Mouse (Mus musculus) intestine, postnatal 0 days (tissue): ENCODE measurements around the gene Agmat. TPM values are rescaled to one million over a fixed set of nuclear protein-coding genes. Genes with fewer than 3 reads are reported as not detected.
A peak's percentile ranks its signal among the peaks of the same experiment; 100 is the strongest.

Experiments
- ATAC-seq: fragments of 200-750 bp; cut with Nextera tagmentation; 2 replicates; pipeline ENCODE4 v1.8.0; 2017; ENCODE audit warnings: mild to moderate bottlenecking, moderate TSS enrichment, moderate library complexity
- H3K27ac ChIP-seq: fragments of 300-500 bp; sonication (generic); 2 replicates; pipeline ENCODE4 v1.5.1; 2014; ENCODE audit warnings: mild to moderate bottlenecking, low read depth, low read length, moderate library complexity
- H3K27me3 ChIP-seq: fragments of 300-500 bp; sonication (generic); replicated peaks from 2 replicates; pipeline ENCODE4 v1.6.1; 2014; ENCODE audit warnings: low read length, mixed read lengths; ENCODE audit not compliant: control insufficient read depth, insufficient read depth
- H3K36me3 ChIP-seq: fragments of 300-500 bp; sonication (generic); 2 replicates; pipeline ENCODE4 v1.6.1; 2014; ENCODE audit warnings: mild to moderate bottlenecking, moderate library complexity; ENCODE audit not compliant: control insufficient read depth, insufficient read depth
- H3K4me1 ChIP-seq: fragments of 300-500 bp; sonication (generic); replicated peaks from 2 replicates; pipeline ENCODE4 v1.6.1; 2014; ENCODE audit warnings: antibody characterized with exemption, low read length, mixed read lengths; ENCODE audit not compliant: control insufficient read depth, insufficient read depth
- H3K4me2 ChIP-seq: fragments of 300-500 bp; sonication (generic); replicated peaks from 2 replicates; pipeline ENCODE4 v1.6.1; 2014; ENCODE audit warnings: low read depth, mild to moderate bottlenecking, moderate library complexity
- H3K4me3 ChIP-seq: fragments of 300-500 bp; sonication (generic); 2 replicates; pipeline ENCODE4 v1.5.1; 2014; ENCODE audit warnings: low read depth, low read length
- H3K9ac ChIP-seq: fragments of 300-500 bp; sonication (generic); 2 replicates; pipeline ENCODE4 v1.6.1; 2014; ENCODE audit warnings: mild to moderate bottlenecking, low read depth, low read length
- H3K9me3 ChIP-seq: fragments of 300-500 bp; sonication (generic); 2 replicates; pipeline ENCODE4 v1.6.1; 2016; ENCODE audit warnings: mixed run types; ENCODE audit not compliant: control insufficient read depth
- CTCF ChIP-seq: sonication (generic); IDR thresholded peaks from 2 replicates; pipeline ENCODE4 v1.5.1; 2016; ENCODE audit warnings: low read depth, mild to moderate bottlenecking, control low read depth, antibody characterized with exemption, moderate library complexity
- WGBS: fragments of 180-500 bp; shearing (Covaris S2); extraction: QIAGEN DNeasy Blood & Tissue Kit; methylation state at CpG from one replicate; pipeline ENCODE4 v1.1.7; 2014; 5-methylcytosine and 5-hydroxymethylcytosine counted together
- polyA plus RNA-seq: library from polyadenylated mRNA; unstranded; fragments of >200 nt; fragmentation: Nextera tagmentation; extraction: Ambion mirVana; gene quantifications from 2 replicates; pipeline ENCODE4 v1.2.1, GENCODE M21; 2015

The Agmat gene
- polyA plus RNA-seq, 1 experiment from 2014 or later: 106 TPM

- 44% methylated on average over 5 of the region's 5 CpGs for WGBS
Measured at GRCm38 (mm10) chr4:141713598-141714142, 32.8 kb upstream of the Agmat start.

GRCm38 (mm10) chr4:141715027-141715426 is 31.4 kb upstream of the Agmat start:
- H3K36me3 ChIP-seq: peaks cover 31% of the 10 kb centered on the region
- no peak overlapping the region for H3K9ac ChIP-seq
- no peak overlapping the region for H3K4me3 ChIP-seq
- 42% methylated on average over 2 of the region's 2 CpGs for WGBS
- H3K27ac ChIP-seq: no peak overlapping the region
- H3K9me3 ChIP-seq: no peaks in the 10 kb centered on the region
- H3K27me3 ChIP-seq: no peaks in the 10 kb centered on the region
- no peak for ATAC-seq
- no peak overlapping the region for H3K4me2 ChIP-seq
- H3K4me1 ChIP-seq: no peaks in the 10 kb centered on the region
- TF ChIP-seq CTCF: no peak

More at GRCm38 (mm10) chr4:141713598-141714142, 32.8 kb upstream of the Agmat start:
- Histone ChIP-seq H3K36me3 (peaks cover 40% of the 10 kb centered on the region), H3K4me3 (no peak overlapping the region), H3K27me3 (no peaks in the 10 kb centered on the region), H3K4me2 (no peak overlapping the region), H3K4me1 (no peaks in the 10 kb centered on the region), H3K9ac (no peak overlapping the region), H3K27ac (no peak overlapping the region), H3K9me3 (no peaks in the 10 kb centered on the region)
- no peak for ATAC-seq
- no peak for TF ChIP-seq CTCF

GRCm38 (mm10) chr4:141717633-141718032 is 28.8 kb upstream of the Agmat start:
- Histone ChIP-seq H3K27ac (no peak overlapping the region), H3K4me3 (no peak overlapping the region), H3K36me3 (peaks cover 15% of the 10 kb centered on the region; the same call in 1 of the 2 replicates), H3K27me3 (no peaks in the 10 kb centered on the region), H3K9me3 (no peaks in the 10 kb centered on the region), H3K9ac (no peak overlapping the region), H3K4me1 (no peaks in the 10 kb centered on the region), H3K4me2 (no peak overlapping the region)
- TF ChIP-seq CTCF: no peak
- ATAC-seq: no peak
- 67% methylated on average over 4 of the region's 4 CpGs for WGBS

GRCm38 (mm10) chr4:141719304-141719703 is 27.2 kb upstream of the Agmat start:
- no peaks in the 10 kb centered on the region for H3K9me3 ChIP-seq
- no peak overlapping the region for H3K4me2 ChIP-seq
- no peak overlapping the region for H3K4me3 ChIP-seq
- no peak for TF ChIP-seq CTCF
- no peak overlapping the region for H3K9ac ChIP-seq
- 95% methylated on average over 1 of the region's 1 CpGs for WGBS
- H3K27ac ChIP-seq: 0 out of 2 replicates have a peak overlapping the region, but pooled peaks have one; percentile 17
- H3K27me3 ChIP-seq: no peaks in the 10 kb centered on the region
- no peaks in the 10 kb centered on the region for H3K4me1 ChIP-seq
- ATAC-seq: no peak
- peaks cover 9% of the 10 kb centered on the region; the same call in 1 of the 2 replicates for H3K36me3 ChIP-seq

- Histone ChIP-seq H3K4me2 (peak overlapping the region; percentile 90), H3K9ac (no peak overlapping the region), H3K4me1 (no peaks in the 10 kb centered on the region), H3K9me3 (no peaks in the 10 kb centered on the region), H3K4me3 (peak overlapping the region; percentile 85), H3K27ac (no peak overlapping the region), H3K36me3 (peaks cover 8% of the 10 kb centered on the region; the same call in 1 of the 2 replicates), H3K27me3 (no peaks in the 10 kb centered on the region)
- 17% methylated on average over 6 of the region's 6 CpGs for WGBS
- TF ChIP-seq CTCF: no peak
- no peak for ATAC-seq
Measured at GRCm38 (mm10) chr4:141720761-141721523, 25.5 kb upstream of the Agmat start.

GRCm38 (mm10) chr4:141721961-141722360 is 24.5 kb upstream of the Agmat start:
- no peaks in the 10 kb centered on the region for H3K27me3 ChIP-seq
- H3K9ac ChIP-seq: peak overlapping the region; percentile 94
- WGBS: 8% methylated on average over 6 of the region's 6 CpGs
- no peaks in the 10 kb centered on the region for H3K4me1 ChIP-seq
- H3K4me3 ChIP-seq: peak overlapping the region; percentile 85
- peak overlapping the region; percentile 90 for H3K4me2 ChIP-seq
- H3K9me3 ChIP-seq: no peaks in the 10 kb centered on the region
- peaks cover 8% of the 10 kb centered on the region; the same call in 1 of the 2 replicates for H3K36me3 ChIP-seq
- ATAC-seq: no peak
- no peak for TF ChIP-seq CTCF
- H3K27ac ChIP-seq: peak overlapping the region; percentile 98; the same call in 1 of the 2 replicates
